Mouse (Mus musculus): ENCODE measurements around the gene 4921539E11Rik. TPM values are rescaled to one million over a fixed set of nuclear protein-coding genes. Genes with fewer than 3 reads are reported as not detected.

4921539E11Rik gene
- polyA plus RNA-seq, 1 experiment from 2014 or later: not detected

DNA sequence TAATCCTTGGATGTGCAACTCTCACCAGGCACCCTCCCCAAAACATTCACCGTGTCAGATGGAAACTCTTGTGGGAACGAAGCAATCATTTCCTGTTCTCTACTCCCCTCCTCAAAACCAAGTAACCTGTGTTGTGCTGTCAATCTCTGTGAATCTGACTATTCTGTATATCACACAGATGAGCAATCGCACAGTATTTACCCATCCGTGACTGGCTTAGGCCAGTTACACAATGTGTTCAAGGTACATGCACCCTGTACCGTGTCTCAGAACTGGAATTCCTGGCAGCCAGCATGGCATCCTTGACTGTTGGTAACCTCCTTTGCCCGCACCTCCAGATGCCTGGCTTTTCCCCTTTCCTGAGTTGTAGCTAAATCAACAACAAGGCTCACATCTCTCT is 74.6 kb downstream of the 4921539E11Rik start:
- WGBS: 76% methylated on average over 6 of the region's 6 CpGs
- Histone ChIP-seq H3K27me3 (ENCODE audit: control insufficient read depth, insufficient read depth, low read depth, low read length) (no peaks in the 10 kb centered on the region), H3K27ac (ENCODE audit: low read length) (no peak overlapping the region), H3K9me3 (ENCODE audit: control insufficient read depth, low read length) (no peaks in the 10 kb centered on the region), H3K4me3 (ENCODE audit: low read length) (no peak overlapping the region), H3K4me2 (ENCODE audit: low read depth, low read length) (no peak overlapping the region), H3K9ac (ENCODE audit: low read length) (no peak overlapping the region), H3K4me1 (replicated peaks; ENCODE audit: control insufficient read depth, insufficient read depth, low read length) (peaks cover 13% of the 10 kb centered on the region), H3K36me3 (ENCODE audit: control insufficient read depth, insufficient read depth, low read length) (no peaks in the 10 kb centered on the region)
- no peak for ATAC-seq (ENCODE audit: low read depth)

DNA sequence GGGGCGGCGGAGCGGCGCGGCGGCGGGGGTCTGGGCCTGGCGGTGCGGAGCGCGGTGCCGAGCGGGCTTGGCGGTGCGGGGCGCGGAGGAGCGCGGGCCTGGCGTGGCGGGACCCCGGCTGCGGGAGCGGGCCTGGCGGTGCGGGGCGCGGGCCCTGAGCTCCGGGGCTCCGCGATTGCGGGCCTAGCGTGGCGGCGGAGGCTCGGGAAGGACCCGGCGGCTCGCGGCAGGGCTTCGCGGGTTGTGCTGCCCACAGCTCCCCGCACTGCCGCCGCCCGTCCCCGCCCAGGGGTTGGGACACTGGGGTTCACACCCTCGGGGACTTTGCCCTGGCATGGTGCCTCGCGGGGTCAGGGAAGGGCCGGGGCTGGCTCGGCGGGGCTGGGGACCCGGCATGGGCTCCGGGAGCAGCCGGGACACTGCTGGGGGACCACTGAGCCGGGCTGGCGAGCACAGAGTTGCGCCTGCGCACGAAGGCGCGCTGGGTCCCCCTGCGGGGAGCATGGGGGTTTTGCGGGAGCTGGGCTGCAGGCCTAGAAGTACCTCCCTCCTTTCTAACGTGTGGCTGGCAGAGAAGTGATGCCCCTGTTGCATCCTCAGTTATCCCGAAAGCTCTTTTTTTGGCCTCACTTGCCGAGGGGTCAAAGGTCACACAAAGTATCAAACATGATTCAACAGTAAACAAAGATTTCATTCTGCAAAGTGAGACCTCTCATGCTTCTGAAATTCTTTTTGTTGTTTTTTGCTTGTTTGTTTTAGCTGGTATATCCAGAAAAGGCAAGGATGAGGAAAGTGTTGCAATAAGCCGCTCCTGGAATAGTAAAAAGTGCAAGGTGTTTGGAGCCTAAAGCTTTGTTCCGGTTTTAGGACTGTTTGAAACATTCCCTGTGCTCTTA is 75.5 kb downstream of the 4921539E11Rik start, which contains the start of gene Slc35d1:
Gene Slc35d1 (minus strand): TSS at position 240 of the 896 bp plus-strand sequence.
- Histone ChIP-seq H3K4me1 (replicated peaks; ENCODE audit: control insufficient read depth, insufficient read depth, low read length) (peaks cover 13% of the 10 kb centered on the region), H3K4me2 (ENCODE audit: low read depth, low read length) (peak within 1 kb of the TSS; percentile 54), H3K36me3 (ENCODE audit: control insufficient read depth, insufficient read depth, low read length) (no peaks in the 10 kb centered on the region), H3K9me3 (ENCODE audit: control insufficient read depth, low read length) (no peaks in the 10 kb centered on the region), H3K9ac (ENCODE audit: low read length) (peak within 1 kb of the TSS; percentile 99), H3K4me3 (ENCODE audit: low read length) (peak within 1 kb of the TSS; percentile 89), H3K27ac (ENCODE audit: low read length) (peak within 1 kb of the TSS; percentile 97), H3K27me3 (ENCODE audit: control insufficient read depth, insufficient read depth, low read depth, low read length) (no peaks in the 10 kb centered on the region)
- ATAC-seq (ENCODE audit: low read depth): peak; percentile 95
- WGBS: 2% methylated on average over 52 of the region's 70 CpGs

DNA sequence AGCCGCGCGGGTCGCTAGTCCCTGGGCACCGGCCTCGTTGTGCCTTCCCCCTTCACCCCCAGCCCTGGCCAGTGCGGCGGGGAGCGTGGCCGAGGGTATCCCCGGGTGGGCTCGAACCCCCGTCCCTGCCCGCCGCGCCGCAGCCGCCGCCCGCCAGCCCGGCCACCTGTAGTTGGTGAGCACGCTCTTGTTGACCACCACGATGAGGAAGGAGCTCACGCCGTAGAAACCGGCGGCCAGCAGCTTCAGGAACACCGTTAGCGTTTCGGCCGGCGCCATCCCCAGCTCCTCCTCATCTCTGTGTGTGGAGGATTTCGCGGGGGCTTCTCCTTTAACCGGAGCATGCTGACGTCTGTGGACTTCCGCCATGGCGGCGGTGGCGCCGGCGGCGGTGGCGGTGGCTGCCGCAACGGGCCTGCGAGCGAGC is 76.2 kb downstream of the 4921539E11Rik start:
- Histone ChIP-seq H3K27me3 (ENCODE audit: control insufficient read depth, insufficient read depth, low read depth, low read length) (no peaks in the 10 kb centered on the region), H3K36me3 (ENCODE audit: control insufficient read depth, insufficient read depth, low read length) (no peaks in the 10 kb centered on the region; the same call in 1 of the 2 replicates), H3K9me3 (ENCODE audit: control insufficient read depth, low read length) (no peaks in the 10 kb centered on the region), H3K27ac (ENCODE audit: low read length) (peak overlapping the region; percentile 97), H3K4me2 (ENCODE audit: low read depth, low read length) (peak overlapping the region; percentile 54), H3K9ac (ENCODE audit: low read length) (peak overlapping the region; percentile 99), H3K4me1 (replicated peaks; ENCODE audit: control insufficient read depth, insufficient read depth, low read length) (peaks cover 13% of the 10 kb centered on the region), H3K4me3 (ENCODE audit: low read length) (peak overlapping the region; percentile 89)
- 0% methylated on average over 46 of the region's 48 CpGs for WGBS
- peak; percentile 80 for ATAC-seq (ENCODE audit: low read depth)

DNA sequence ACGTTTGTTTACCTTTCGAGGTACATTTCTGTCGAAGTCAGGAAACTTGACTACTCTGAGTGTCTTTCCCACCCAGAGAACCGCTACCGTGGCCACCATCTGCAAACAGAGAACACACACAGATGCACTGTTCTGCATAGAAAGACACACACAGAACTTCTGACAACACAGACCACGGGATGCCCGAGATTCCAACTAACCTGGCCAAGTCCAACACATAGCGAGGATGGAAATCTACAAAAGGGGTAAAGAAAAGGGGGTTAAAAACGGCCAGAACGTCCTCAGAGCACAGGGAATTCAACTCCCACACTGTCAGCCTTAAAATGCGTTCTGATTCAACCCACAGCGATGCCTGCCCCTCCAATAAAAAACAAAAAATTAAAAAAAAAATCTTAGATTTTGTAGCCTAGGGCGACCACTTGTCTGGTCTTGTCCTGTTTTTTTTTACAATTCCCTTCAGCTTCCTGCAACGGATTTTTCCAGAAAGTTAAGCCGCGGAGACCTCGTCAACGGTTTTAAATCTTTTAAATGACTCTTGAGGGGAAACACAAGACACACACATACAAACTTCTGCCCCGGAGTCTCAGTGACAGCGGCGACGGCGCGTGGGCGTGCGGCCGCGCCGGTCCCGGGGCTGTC is 76.7 kb downstream of the 4921539E11Rik start:
- no peaks in the 10 kb centered on the region; the same call in 1 of the 2 replicates for H3K36me3 ChIP-seq (ENCODE audit: control insufficient read depth, insufficient read depth, low read length)
- H3K9ac ChIP-seq (ENCODE audit: low read length): peak overlapping the region; percentile 99
- H3K27ac ChIP-seq (ENCODE audit: low read length): peak overlapping the region; percentile 97
- WGBS: under 1% methylated on average over 30 of the region's 30 CpGs
- H3K4me2 ChIP-seq (ENCODE audit: low read depth, low read length): peak overlapping the region; percentile 54
- ATAC-seq (ENCODE audit: low read depth): no peak
- no peaks in the 10 kb centered on the region for H3K27me3 ChIP-seq (ENCODE audit: control insufficient read depth, insufficient read depth, low read depth, low read length)
- H3K9me3 ChIP-seq (ENCODE audit: control insufficient read depth, low read length): no peaks in the 10 kb centered on the region
- H3K4me1 ChIP-seq (replicated peaks; ENCODE audit: control insufficient read depth, insufficient read depth, low read length): peaks cover 13% of the 10 kb centered on the region
- H3K4me3 ChIP-seq (ENCODE audit: low read length): peak overlapping the region; percentile 89

DNA sequence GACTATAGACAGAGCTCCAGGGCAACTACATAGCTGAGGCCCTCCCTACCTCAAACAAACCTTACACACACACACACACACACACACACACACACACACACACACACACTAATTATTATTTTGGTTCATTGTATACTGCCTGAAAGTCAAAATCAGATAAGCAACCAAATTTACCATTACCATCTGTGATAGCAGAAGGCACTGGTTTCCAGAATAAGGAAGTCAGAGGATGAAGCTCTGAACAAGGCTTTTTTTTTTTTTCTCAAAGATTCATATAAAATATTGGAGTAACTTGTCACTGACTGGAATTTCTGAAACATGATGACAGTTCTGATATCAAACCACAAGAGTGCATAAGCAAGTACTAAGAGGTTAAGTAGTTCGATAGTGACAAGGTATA is 82.1 kb downstream of the 4921539E11Rik start:
- Histone ChIP-seq H3K4me2 (ENCODE audit: low read depth, low read length) (no peak overlapping the region), H3K9me3 (ENCODE audit: control insufficient read depth, low read length) (no peaks in the 10 kb centered on the region), H3K27ac (ENCODE audit: low read length) (no peak overlapping the region), H3K27me3 (ENCODE audit: control insufficient read depth, insufficient read depth, low read depth, low read length) (no peaks in the 10 kb centered on the region), H3K4me1 (replicated peaks; ENCODE audit: control insufficient read depth, insufficient read depth, low read length) (peaks cover 8% of the 10 kb centered on the region), H3K4me3 (ENCODE audit: low read length) (no peak overlapping the region), H3K9ac (ENCODE audit: low read length) (no peak overlapping the region), H3K36me3 (ENCODE audit: control insufficient read depth, insufficient read depth, low read length) (peaks cover 12% of the 10 kb centered on the region)
- WGBS: 89% methylated on average over 1 of the region's 1 CpGs
- no peak for ATAC-seq (ENCODE audit: low read depth)

DNA sequence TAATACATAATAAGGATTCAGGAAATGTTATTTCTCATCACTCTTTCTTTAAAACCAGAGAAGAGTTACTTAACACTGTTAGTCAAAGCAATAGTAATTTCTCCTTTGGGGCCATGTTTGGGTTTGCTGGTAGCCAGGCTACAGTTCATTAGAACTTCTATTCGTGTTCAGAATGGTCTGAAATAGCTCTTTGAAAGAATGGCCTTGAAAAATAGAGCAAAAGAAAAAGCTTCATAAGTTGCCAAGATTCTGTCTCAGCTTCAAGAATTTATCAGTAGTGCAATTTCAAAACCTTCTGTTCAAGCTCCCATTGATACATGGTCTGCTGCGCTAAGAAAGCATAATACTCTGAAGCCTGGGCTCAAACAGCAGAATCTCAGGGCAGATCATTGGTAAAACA is 87.0 kb downstream of the 4921539E11Rik start:
- Histone ChIP-seq H3K27me3 (ENCODE audit: control insufficient read depth, insufficient read depth, low read depth, low read length) (no peaks in the 10 kb centered on the region), H3K4me3 (ENCODE audit: low read length) (no peak overlapping the region), H3K9me3 (ENCODE audit: control insufficient read depth, low read length) (no peaks in the 10 kb centered on the region), H3K4me2 (ENCODE audit: low read depth, low read length) (no peak overlapping the region), H3K36me3 (ENCODE audit: control insufficient read depth, insufficient read depth, low read length) (peaks cover 18% of the 10 kb centered on the region), H3K27ac (ENCODE audit: low read length) (no peak overlapping the region), H3K9ac (ENCODE audit: low read length) (no peak overlapping the region), H3K4me1 (replicated peaks; ENCODE audit: control insufficient read depth, insufficient read depth, low read length) (no peaks in the 10 kb centered on the region)
- no peak for ATAC-seq (ENCODE audit: low read depth)
- 71% methylated on average over 2 of the region's 2 CpGs for WGBS

DNA sequence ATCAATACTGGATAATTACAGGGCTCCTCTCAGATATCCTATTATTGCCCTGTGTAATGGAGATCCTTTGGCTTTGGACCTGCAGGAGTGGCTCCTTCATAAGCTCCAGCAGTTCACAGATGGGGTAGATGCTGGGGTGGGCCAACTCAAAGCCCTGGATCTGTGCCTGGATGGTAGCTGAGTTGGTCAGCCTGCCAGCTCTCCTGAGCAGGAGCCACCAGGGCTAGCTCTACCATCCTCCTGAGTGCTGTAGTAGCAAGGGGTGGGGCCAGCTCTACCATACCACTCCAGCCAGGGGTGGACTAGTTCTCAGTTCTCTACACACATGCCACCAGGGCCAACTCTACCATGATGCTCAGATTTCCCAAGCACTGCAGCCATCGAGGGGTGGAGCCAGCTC is 90.6 kb downstream of the 4921539E11Rik start:
- 93% methylated on average over 1 of the region's 1 CpGs for WGBS
- Histone ChIP-seq H3K9me3 (ENCODE audit: control insufficient read depth, low read length) (no peaks in the 10 kb centered on the region), H3K4me1 (replicated peaks; ENCODE audit: control insufficient read depth, insufficient read depth, low read length) (no peaks in the 10 kb centered on the region), H3K9ac (ENCODE audit: low read length) (no peak overlapping the region), H3K4me2 (ENCODE audit: low read depth, low read length) (no peak overlapping the region), H3K27me3 (ENCODE audit: control insufficient read depth, insufficient read depth, low read depth, low read length) (no peaks in the 10 kb centered on the region), H3K4me3 (ENCODE audit: low read length) (no peak overlapping the region), H3K27ac (ENCODE audit: low read length) (no peak overlapping the region), H3K36me3 (ENCODE audit: control insufficient read depth, insufficient read depth, low read length) (peaks cover 20% of the 10 kb centered on the region)
- ATAC-seq (ENCODE audit: low read depth): no peak

DNA sequence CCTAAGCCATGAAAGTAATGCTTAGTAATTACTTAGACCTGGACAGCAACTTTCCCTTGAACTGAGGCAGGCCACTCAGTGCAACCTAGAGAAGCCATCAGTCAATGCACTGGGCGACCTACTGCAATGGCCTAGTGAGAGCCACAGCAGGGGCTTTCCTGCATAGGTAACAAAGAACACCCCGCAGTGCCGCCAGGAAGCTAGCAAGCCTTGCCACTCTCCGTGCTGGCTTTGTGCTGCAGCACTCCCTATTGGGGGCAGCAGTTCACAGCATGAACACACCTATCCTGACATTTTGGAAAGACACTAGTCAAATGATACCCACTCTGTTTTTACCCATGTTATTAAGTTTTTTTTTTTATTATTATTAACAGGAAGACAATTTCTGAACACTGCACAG is 91.6 kb downstream of the 4921539E11Rik start:
- WGBS: 48% methylated on average over 4 of the region's 4 CpGs
- Histone ChIP-seq H3K27ac (ENCODE audit: low read length) (no peak overlapping the region), H3K4me2 (ENCODE audit: low read depth, low read length) (no peak overlapping the region), H3K9me3 (ENCODE audit: control insufficient read depth, low read length) (no peaks in the 10 kb centered on the region), H3K4me3 (ENCODE audit: low read length) (no peak overlapping the region), H3K4me1 (replicated peaks; ENCODE audit: control insufficient read depth, insufficient read depth, low read length) (no peaks in the 10 kb centered on the region), H3K27me3 (ENCODE audit: control insufficient read depth, insufficient read depth, low read depth, low read length) (no peaks in the 10 kb centered on the region), H3K36me3 (ENCODE audit: control insufficient read depth, insufficient read depth, low read length) (peaks cover 14% of the 10 kb centered on the region), H3K9ac (ENCODE audit: low read length) (no peak overlapping the region)
- no peak for ATAC-seq (ENCODE audit: low read depth)

DNA sequence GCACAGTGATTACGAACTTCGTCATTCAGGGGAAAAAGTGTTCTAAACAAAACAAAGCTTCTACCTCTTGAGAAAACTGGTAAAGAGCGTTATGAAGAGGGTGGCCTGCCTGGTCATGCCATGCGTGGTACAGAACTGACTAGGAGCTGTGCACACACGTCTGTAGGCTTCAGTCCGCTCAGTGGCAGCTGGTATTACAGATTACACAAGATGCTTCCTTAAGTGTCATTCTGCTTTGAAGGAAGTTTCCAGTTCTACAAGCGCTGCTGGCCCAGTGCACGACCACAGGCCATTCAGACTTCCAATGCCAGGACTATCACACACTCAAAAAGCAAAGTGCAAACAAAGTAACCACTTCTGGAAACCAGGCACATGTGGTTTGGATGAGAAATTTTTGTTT is 93.3 kb downstream of the 4921539E11Rik start:
- Histone ChIP-seq H3K9ac (ENCODE audit: low read length) (no peak overlapping the region), H3K9me3 (ENCODE audit: control insufficient read depth, low read length) (no peaks in the 10 kb centered on the region), H3K4me1 (replicated peaks; ENCODE audit: control insufficient read depth, insufficient read depth, low read length) (no peaks in the 10 kb centered on the region), H3K27me3 (ENCODE audit: control insufficient read depth, insufficient read depth, low read depth, low read length) (no peaks in the 10 kb centered on the region), H3K4me3 (ENCODE audit: low read length) (no peak overlapping the region), H3K36me3 (ENCODE audit: control insufficient read depth, insufficient read depth, low read length) (peaks cover 14% of the 10 kb centered on the region), H3K4me2 (ENCODE audit: low read depth, low read length) (no peak overlapping the region), H3K27ac (ENCODE audit: low read length) (no peak overlapping the region)
- ATAC-seq (ENCODE audit: low read depth): peak; percentile 34; the same call in 1 of the 2 replicates
- WGBS: 65% methylated on average over 8 of the region's 8 CpGs
